Mouse (Mus musculus) bone marrow, adult 2 months (tissue): ENCODE results near the gene Chl1. TPM values are rescaled to one million over a fixed set of nuclear protein-coding genes. Genes with fewer than 3 reads are reported as not detected.

Experiments used
- H3K27ac ChIP-seq: fragments of 200-500 bp; 2 replicates; pipeline ENCODE4 v1.5.1; 2012; ENCODE audit warnings: low read depth, mild to moderate bottlenecking, control low read depth, inconsistent platforms, low read length; ENCODE audit not compliant: control insufficient read depth, poor library complexity, insufficient read depth
- H3K4me1 ChIP-seq: fragments of 200-500 bp; 2 replicates; pipeline ENCODE4 v1.6.1; 2011; ENCODE audit warnings: low read length; ENCODE audit not compliant: control insufficient read depth, insufficient read depth
- H3K4me3 ChIP-seq: fragments of 200-500 bp; replicated peaks from 2 replicates; pipeline ENCODE3; 2011; ENCODE audit warnings: mild to moderate bottlenecking, low read depth, low read length, control low read depth; ENCODE audit not compliant: control insufficient read depth
- CTCF ChIP-seq: fragments of 200-500 bp; IDR thresholded peaks from 2 replicates; pipeline ENCODE4 v1.5.1; 2011; ENCODE audit warnings: low read length, control low read depth; ENCODE audit not compliant: control insufficient read depth, insufficient read depth
- POLR2A ChIP-seq: fragments of 200-500 bp; IDR thresholded peaks from 2 replicates; pipeline ENCODE4 v1.6.1; 2011; ENCODE audit warnings: low read depth, mild to moderate bottlenecking, control low read depth, low read length, borderline replicate concordance; ENCODE audit not compliant: control insufficient read depth
- WGBS: fragments of 180-500 bp; shearing (Covaris S2); methylation state at CpG from one replicate; pipeline ENCODE4 v1.1.7; 2018; 5-methylcytosine and 5-hydroxymethylcytosine counted together
- polyA plus RNA-seq: library from polyadenylated mRNA; stranded (reverse); fragments of >200 nt; gene quantifications from 2 replicates; pipeline ENCODE4 v1.2.4, GENCODE M21; 2011; ENCODE audit warnings: low replicate concordance; ENCODE audit not compliant: missing spikeins, insufficient read depth, insufficient read length

Chl1 gene
- polyA plus RNA-seq, 1 experiment = 0.27 TPM

DNA sequence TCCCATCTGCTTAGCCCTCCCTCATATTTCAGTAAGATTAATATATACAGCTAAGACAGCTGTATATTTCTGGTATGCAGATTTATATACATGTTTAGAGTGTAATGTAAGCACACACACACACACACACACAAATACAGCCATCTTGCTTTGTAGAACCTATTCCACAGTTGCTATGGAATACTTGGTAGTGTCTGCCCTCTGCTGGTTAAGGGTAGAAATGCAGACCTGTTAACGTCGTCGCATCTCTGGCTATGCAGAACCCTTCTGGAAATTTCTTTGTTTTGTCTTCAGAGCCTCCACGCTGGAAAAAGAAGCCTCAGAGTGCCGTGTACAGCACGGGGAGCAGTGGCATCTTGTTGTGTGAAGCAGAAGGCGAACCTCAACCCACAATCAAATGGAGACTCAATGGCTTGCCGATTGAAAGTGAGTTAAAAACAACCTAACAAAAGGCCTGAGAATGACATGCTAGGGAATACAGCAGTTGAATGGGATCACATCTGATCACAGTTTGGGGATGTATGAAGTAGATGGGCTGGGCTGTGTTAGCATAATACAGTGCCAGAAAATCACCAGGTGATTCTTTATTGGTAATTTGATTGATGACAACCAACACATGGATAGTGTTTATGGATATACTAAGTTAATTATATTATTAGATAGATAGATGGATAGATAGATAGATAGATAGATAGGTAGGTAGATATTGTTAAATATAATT, 172.6 kb downstream of the Chl1 start:
- H3K27ac ChIP-seq = no peak overlapping the region
- TF ChIP-seq POLR2A = no peak
- TF ChIP-seq CTCF = no peak
- no peak overlapping the region for H3K4me3 ChIP-seq
- H3K4me1 ChIP-seq = no peaks in the 10 kb centered on the region; the same call in 1 of the 2 replicates
- 15% methylated on average over 8 of the region's 8 CpGs for WGBS

DNA sequence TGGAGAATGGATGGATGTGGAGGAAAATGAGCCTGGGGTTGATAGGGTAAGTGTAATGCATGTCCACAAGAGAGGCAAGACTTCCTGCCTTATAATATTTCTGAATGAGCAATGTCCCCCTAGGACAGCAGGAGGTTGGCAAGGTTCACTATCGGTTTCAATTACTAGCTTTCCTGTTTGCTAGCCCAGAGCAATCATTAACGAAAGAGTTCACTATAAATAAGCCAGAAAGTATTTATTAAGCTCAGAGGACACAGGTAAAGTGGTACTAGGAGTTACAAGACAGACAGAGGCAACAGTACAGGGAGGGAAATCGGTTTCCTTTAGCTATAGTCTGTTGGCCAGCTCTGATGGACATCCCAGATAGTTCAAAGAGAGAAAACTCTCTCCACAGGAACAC, 182.1 kb downstream of the Chl1 start:
- TF ChIP-seq CTCF (no peak), POLR2A (no peak)
- Histone ChIP-seq H3K4me1 (no peaks in the 10 kb centered on the region), H3K4me3 (no peak overlapping the region), H3K27ac (no peak overlapping the region)
- 62% methylated on average over 3 of the region's 3 CpGs for WGBS

DNA sequence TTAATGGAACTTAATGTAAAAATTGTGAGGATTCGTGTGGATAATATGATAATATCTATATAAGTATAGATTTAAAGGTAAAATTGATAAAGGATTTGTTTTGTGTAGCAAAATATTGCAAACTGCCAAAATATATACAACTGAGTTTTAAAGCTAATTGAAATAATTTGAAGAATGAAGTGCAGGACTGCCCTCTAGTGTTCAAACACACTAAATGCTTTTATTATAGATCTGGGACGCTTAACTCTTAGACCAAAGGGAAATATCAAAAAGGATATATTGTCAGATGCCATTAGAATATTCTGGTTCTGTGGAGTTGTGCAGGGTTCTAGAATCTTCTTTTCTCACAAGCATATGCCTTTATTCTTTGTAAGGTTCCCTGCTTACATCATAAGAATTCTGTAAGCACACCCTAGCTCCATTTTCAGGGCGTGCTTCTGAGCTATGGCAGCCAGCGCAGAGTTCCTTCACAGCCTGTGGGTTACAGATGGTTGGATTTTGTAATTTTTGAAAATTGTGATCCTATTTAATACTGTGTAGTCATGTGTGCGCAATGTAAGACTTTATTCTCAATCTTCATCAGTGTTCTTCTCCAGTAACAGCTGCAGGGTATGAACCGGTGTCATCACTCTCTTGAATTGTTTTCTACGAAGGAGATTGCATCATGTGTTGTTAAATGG, 187.1 kb downstream of the Chl1 start:
- TF ChIP-seq POLR2A = no peak
- TF ChIP-seq CTCF = no peak
- Histone ChIP-seq H3K27ac (no peak overlapping the region), H3K4me3 (no peak overlapping the region), H3K4me1 (no peaks in the 10 kb centered on the region)
- WGBS = 61% methylated on average over 7 of the region's 7 CpGs

- H3K4me3 ChIP-seq = no peak overlapping the region
- H3K4me1 ChIP-seq = no peaks in the 10 kb centered on the region
- TF ChIP-seq POLR2A = no peak
- no peak for TF ChIP-seq CTCF
- H3K27ac ChIP-seq = no peak overlapping the region
- WGBS = 54% methylated on average over 1 of the region's 1 CpGs
Measured at GRCm38 (mm10) chr6:103699482-103699881, 189.1 kb downstream of the Chl1 start.

DNA sequence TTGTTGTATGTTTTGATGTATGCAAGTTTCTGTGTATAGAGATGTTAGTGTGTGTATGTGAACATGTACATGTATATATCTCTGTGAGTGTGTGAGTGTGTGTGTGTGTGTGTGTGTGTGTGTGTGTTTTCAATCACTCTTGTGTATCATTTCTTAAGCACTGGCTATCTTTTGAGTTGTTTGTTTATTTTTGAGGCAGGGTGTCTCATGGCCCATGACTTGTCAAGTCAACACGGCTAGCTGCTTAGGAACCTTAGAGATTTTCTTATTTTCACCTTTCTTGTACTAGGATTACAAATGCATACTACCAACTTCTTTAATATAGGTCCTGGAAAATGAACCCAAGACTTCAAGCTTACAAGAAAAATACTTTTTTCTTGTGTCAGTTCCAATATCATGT, 189.5 kb downstream of the Chl1 start:
- H3K4me3 ChIP-seq = no peak overlapping the region
- TF ChIP-seq POLR2A = no peak
- no peak for TF ChIP-seq CTCF
- 70% methylated on average over 1 of the region's 1 CpGs for WGBS
- no peak overlapping the region for H3K27ac ChIP-seq
- no peaks in the 10 kb centered on the region for H3K4me1 ChIP-seq

GRCm38 (mm10) chr6:103700336-103700735, 189.9 kb downstream of the Chl1 start:
- Histone ChIP-seq H3K4me3 (no peak overlapping the region), H3K4me1 (no peaks in the 10 kb centered on the region), H3K27ac (no peak overlapping the region)
- 46% methylated on average over 7 of the region's 7 CpGs for WGBS
- no peak for TF ChIP-seq CTCF

DNA sequence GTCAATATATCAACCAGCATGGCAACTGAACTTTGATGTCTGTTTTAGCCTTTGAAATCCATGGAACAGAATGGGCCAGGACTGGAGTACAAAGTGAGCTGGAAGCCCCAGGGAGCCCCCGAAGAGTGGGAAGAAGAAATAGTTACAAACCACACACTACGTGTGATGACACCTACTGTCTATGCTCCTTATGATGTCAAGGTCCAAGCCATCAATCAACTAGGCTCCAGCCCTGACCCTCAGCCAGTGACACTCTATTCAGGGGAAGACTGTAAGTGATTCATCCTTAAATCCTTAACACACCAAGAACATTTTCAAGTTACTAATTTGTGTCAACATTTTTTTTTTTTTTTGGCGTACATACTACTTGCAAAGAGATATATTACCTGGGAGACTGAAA, 196.0 kb downstream of the Chl1 start:
- Histone ChIP-seq H3K4me3 (no peak overlapping the region), H3K4me1 (no peaks in the 10 kb centered on the region), H3K27ac (no peak overlapping the region)
- 77% methylated on average over 3 of the region's 3 CpGs for WGBS
- no peak for TF ChIP-seq POLR2A
- TF ChIP-seq CTCF = no peak

- H3K27ac ChIP-seq = no peak overlapping the region
- TF ChIP-seq POLR2A (no peak), CTCF (no peak)
- H3K4me3 ChIP-seq = no peak overlapping the region
- no peaks in the 10 kb centered on the region for H3K4me1 ChIP-seq
Measured at GRCm38 (mm10) chr6:103739291-103739690, 228.9 kb downstream of the Chl1 start.
